Mouse (Mus musculus) testis, adult 2 months (tissue): ENCODE measurements around the gene Kdm1a.

Source experiments
- CTCF ChIP-seq: fragments of 200-500 bp; IDR thresholded peaks from 2 replicates; pipeline ENCODE4 v1.5.1; 2012; ENCODE audit warnings: low read depth, mild to moderate bottlenecking, inconsistent platforms, low read length, moderate library complexity; ENCODE audit not compliant: control insufficient read depth, insufficient read depth, insufficient replicate concordance
- POLR2A ChIP-seq: fragments of 200-500 bp; IDR thresholded peaks from 2 replicates; pipeline ENCODE4 v1.6.1; 2012; ENCODE audit warnings: low read depth, mild to moderate bottlenecking, inconsistent platforms, low read length, moderate library complexity; ENCODE audit not compliant: control insufficient read depth

DNA sequence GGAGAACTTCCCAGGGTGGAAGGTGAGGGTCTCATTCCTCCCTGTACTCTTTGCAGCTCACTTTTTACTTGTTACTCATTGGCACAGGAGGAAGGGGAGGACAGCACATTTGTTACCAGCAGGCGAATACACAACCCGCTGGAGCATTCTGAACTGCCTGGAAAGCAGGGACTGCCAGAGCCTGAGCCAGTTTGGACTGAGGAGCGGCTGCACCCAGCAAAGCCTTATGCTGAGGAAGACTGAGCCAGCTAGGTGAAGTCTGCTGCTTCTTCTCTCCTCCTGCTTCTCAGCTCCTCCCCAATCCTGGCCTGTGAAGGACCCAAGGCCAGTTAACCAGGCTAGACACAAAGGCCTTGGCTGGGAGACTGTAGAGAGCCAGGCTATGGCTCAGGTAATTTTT, 57.4 kb downstream of the Kdm1a start:
- TF ChIP-seq CTCF (no peak), POLR2A (no peak)
